Mouse (Mus musculus) thymus, postnatal 4 days (tissue): Measurements from ENCODE around the gene Wwp2.

ENCODE experiments used
- DNase-seq: peaks from one replicate; pipeline ENCODE4 v3.0.0; 2021

Gene Wwp2

DNA sequence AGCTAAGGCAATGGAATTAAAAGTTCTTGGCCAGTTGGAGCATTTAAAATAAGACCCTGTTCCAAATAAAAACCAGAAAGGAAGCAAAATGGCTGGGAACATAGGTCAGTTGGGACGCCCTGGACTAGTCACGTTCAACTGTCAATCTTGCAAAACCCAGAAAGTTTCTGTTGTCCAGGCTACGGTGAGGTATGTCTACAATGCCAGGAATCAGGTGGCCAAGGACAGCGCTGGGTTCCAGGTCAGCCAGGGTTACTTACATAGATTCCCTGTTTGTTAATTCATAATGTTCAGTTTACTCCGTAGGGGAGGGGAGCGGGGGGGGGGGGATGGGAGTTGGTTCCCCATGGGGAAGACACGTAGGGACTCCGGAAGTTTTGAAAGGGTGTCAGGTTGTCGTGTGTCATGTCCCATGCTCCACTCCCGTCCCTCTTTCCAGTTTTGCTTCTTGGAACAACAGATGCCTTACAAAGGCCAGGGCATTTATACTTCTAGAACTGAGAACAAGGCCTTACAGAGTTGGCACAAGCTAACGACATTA lies 674 bp upstream of the Wwp2 start:
- peak; percentile 14 for DNase-seq

GRCm38 (mm10) chr8:107436841-107437421 lies 766 bp downstream of the Wwp2 start:
- DNase-seq = peak; percentile 41

DNA sequence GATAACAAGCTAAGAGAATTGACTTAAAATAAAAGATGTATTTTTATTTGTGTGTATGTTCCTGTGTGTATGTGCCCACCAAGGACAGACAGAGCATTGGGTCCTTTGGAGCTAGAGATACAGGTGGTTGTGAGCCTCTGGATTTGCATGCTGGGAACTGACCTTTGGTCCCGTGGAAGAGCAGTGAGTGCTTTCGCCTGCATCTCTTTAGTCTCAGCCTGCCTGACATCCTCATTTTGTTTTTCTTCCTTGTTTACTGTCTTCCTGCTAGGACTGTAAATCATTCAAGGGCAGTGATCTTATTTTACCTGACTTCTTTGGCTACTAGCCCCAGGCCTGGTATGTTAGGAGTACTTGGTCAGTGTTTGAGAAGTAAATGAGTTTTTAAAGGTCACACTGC lies 1.5 kb downstream of the Wwp2 start:
- no peak for DNase-seq

GRCm38 (mm10) chr8:107439880-107440625 lies 3.9 kb downstream of the Wwp2 start:
- DNase-seq = no peak

- no peak for DNase-seq
Observed at GRCm38 (mm10) chr8:107444626-107445025, 8.5 kb downstream of the Wwp2 start.

- DNase-seq = no peak
Observed at GRCm38 (mm10) chr8:107447713-107448112, 11.5 kb downstream of the Wwp2 start.

DNA sequence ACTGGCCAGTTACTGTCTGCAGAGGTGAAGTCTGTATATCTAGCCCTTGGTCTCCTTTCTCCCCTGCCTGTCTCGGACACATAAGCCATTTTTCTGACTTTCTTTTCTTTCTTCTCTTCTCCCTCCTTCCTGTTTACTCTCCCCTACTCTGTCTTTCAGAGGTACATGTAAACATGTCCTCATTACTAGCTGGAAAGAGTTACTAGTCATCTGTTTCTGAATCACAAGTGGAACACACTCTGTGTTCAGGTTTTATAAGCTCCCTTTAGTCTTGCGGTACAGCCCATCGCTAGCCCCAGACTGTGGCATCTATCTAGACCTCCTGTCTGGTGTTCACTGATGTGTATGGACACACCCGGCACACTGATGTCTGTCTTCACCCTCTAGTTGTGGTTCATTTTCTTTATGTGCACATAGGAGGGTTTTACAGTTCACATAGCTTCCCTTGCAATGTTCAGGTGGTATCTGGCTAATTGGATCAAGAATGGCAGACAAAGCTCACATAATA lies 12.3 kb downstream of the Wwp2 start:
- no peak for DNase-seq

DNA sequence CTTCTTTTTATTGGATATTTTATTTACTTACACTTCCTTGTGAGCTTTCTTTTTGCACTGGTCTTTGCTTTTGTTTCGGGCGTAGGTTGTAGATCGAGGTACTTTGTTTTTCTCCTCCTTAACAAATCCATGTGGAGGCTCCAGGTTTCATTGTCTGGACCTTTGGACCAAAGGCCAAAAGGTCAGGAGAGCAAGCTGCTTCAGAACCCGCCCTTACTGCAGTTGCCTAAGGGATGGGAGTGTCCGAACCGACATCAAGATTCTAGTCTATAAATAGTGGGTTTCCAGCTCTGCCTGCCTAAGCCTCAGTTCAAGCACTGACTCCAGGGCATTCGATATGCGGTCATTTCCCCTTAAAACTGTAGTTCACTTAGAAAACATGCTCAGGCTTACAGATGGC lies 13.0 kb downstream of the Wwp2 start:
- no peak for DNase-seq

GRCm38 (mm10) chr8:107449655-107450054 lies 13.5 kb downstream of the Wwp2 start:
- DNase-seq = no peak

- no peak for DNase-seq
Observed at GRCm38 (mm10) chr8:107451414-107452066, 15.4 kb downstream of the Wwp2 start.

DNA sequence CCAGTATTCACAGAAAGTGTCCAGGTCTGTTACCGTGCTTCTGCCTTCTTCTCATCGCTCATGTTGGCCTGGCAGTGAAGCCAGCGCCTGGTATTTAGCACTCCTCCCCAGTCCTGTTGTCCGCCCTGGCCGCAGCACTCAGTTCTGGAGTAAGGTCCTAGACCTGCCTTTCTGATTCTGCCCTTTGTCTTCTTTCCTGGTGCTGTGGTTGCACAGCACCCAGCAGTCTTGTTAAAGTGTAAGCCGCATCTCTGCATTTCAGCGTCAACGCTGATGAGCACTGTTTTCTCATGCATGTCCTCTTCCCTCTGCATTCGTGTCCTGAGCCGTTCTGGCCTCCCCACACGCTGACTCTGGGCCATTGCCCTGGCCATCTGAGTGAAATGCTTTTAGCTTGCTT lies 17.2 kb downstream of the Wwp2 start:
- no peak for DNase-seq

DNA sequence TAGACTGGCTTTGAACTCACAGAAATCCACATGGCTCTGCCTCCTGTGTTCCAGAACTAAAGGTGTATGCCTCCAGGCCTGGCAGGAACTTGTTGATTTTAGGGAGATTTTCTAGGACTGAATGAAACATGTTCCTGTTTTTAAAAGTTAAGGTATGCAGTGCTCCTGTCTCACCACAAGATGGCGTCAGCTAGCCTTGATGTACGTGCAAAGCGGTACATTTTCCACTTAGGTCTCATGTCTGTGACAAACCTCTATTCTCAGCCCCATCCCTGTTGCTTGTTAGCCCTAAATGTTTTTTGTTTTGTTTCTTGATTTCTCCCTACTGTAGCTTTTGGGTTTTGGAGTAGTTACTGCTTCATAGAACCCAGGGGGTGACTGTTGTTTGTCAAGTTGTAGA lies 19.1 kb downstream of the Wwp2 start:
- peak; percentile 40 for DNase-seq

GRCm38 (mm10) chr8:107457725-107458124 lies 21.6 kb downstream of the Wwp2 start:
- DNase-seq = no peak

- no peak for DNase-seq
Observed at GRCm38 (mm10) chr8:107458281-107458680, 22.1 kb downstream of the Wwp2 start.

DNA sequence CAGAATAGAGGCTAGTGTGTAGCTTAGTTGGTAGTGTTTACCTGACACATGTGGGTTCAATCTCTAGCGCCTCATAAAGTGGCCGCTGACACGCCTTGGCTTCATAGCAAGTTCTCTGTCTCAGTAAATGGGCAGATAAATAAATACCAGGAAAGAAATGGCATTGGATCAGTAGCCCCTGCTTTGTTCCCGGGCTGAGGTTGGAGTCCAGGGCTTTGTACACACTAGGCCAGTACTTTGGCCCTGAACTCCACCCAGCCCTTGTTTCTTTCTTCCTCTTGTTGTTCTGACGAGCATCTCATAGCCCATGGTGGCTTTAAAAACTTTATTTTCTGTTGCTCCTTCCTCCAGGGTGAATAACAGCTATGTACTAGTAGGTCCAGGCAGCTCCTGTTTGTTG lies 26.3 kb downstream of the Wwp2 start:
- DNase-seq = no peak

DNA sequence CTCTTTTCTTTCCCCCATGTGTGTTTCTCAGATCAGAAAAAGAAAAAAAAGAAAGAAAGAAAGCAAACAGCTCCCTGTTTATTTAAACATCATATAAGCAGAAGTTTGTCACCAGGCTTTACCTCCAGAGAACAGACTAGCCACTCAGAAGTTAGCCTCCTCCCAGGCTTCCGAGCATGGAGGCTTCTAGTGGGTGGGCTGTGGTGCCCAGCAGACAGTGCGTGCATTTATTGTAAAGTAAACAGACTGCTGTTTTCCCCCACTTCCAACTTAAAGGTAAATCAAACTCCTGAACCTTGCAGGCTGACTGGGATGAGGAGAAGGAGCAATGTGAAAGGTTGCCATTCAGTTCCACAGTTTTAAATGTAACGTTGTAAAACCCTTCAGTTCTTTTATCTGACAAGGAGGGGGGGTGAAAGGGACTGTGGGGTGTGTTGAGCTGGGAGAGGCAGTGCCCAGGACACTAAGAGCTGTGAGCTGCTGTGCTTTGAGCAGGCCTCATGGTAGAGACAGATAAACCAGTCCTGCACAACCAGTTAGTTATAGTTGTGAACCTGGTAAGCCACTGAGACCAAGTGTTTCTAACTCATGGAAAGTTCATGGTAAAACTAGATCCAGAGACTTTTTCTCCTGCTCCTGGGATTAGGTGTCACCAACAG lies 29.3 kb downstream of the Wwp2 start:
- DNase-seq = no peak

- DNase-seq = no peak
Observed at GRCm38 (mm10) chr8:107466642-107467041, 30.5 kb downstream of the Wwp2 start.

GRCm38 (mm10) chr8:107468811-107469302 lies 32.7 kb downstream of the Wwp2 start:
- no peak for DNase-seq

- no peak for DNase-seq
Observed at GRCm38 (mm10) chr8:107470302-107470701, 34.1 kb downstream of the Wwp2 start.

DNA sequence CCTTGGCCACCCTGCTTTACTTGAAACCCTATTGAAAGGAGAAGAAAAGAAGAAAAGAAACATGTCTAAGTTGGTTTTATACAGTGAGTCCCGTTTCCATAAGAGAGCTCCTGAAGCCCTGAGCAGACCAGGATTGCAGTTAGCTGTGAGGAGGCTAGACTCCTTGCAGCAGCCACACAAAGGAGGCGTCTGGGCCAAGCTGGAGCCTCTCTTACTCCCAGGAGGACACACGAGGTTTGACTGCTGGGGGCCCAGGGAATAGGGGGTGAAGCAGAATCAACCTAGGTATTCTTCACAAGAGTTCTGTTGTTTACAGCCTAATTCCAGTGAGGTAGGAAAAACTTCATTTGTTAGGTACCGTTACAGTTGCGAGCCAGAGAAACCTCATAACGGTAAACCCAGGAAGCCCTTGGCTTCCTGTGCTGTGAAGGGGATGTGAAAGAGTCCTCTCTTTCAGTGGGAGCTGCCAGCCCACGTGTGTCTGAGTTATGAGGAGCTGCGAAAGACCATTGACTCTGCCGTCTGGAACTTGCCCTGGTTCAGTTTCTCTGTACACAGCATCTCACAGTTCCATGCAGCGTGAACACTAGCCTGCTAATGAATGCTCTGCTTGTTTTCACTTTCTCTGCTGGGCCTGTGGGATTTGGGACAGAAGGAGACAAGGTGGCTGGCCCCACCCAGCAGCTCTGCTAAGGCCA lies 36.4 kb downstream of the Wwp2 start:
- DNase-seq = peak; percentile 14

DNA sequence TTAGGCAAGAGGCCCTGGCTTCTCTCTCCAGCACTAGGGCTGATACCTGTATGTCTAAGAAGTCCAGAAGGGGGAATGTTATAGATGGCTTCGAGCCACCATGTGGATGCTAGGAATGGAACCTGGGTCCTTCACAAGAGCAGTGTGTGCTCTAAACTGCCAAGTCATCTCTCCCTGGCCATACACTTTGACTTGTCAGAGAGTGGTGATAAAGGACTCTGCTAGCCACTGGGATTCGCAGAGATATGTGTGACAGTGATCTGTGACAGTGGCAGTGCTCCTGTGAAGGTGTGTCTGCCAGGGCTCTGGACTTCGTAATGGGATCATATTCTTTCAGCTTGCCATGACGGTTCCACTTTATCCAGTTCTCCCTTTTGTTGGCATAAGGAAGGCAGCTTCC lies 37.2 kb downstream of the Wwp2 start:
- DNase-seq = no peak

DNA sequence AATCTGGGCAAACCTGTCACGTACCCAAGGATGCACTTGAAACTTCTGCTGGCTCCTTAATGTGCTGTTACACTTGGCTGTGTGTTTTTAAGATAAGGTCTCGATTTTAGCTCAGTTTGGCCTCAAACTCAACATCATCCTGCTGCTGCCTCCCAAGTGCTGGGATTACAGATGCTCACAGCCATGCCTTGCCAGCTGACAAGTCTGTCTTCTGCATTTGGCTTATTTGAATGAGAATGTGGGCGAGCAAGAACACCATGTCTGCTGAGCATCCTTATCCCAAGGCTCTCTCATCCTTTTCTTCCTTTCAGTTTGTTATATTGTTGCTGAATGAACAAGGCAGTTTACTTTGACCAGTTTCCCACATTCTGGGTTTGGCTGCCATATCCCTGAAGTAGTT lies 39.4 kb downstream of the Wwp2 start:
- no peak for DNase-seq
